Mouse (Mus musculus): Measurements from ENCODE around the gene Fyco1. TPM values are rescaled to one million over a fixed set of nuclear protein-coding genes. Genes with fewer than 3 reads are reported as not detected.

The Fyco1 gene
- polyA plus RNA-seq, 1 experiment from 2014 or later, result 12.8 TPM

DNA sequence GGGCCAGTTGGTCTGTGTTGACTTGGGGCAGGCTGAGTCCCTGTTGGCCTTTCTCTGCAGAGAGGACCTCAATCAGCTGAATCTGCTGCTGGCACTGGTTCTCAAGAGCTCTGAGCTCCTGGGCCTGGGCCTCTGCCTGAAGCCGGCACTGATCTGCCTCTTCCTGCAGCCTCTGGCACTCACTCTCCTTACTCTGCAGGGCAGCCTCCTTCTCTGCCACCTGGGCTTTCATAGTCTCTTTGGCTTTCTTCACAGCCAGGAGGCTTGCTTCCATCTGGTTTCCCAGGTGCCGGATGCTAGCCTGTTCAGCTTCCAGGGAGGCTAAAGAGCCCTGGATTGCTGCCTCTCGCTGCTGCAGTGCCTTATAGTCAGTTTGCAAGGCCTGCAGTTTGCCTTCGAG lies 22.8 kb downstream of the Fyco1 start:
- Histone ChIP-seq H3K4me3 (ENCODE audit: low read depth, low read length) (no peak overlapping the region), H3K27ac (ENCODE audit: low read depth) (no peak overlapping the region), H3K4me1 (replicated peaks; ENCODE audit: control insufficient read depth, insufficient read depth, low read length) (no peaks in the 10 kb centered on the region), H3K36me3 (ENCODE audit: control insufficient read depth, insufficient read depth, low read length) (peaks cover 69% of the 10 kb centered on the region), H3K4me2 (ENCODE audit: low read length) (no peak overlapping the region), H3K27me3 (replicated peaks; ENCODE audit: control insufficient read depth, insufficient read depth, low read length) (no peaks in the 10 kb centered on the region), H3K9ac (ENCODE audit: low read length) (no peak overlapping the region), H3K9me3 (ENCODE audit: control insufficient read depth, low read length) (no peaks in the 10 kb centered on the region)
- DNase-seq (ENCODE audit: low spot score) (no peak), ATAC-seq (replicated peaks; ENCODE audit: low FRiP score, low TSS enrichment, low read depth) (no peak)
- WGBS, result 95% methylated on average over 4 of the region's 4 CpGs

DNA sequence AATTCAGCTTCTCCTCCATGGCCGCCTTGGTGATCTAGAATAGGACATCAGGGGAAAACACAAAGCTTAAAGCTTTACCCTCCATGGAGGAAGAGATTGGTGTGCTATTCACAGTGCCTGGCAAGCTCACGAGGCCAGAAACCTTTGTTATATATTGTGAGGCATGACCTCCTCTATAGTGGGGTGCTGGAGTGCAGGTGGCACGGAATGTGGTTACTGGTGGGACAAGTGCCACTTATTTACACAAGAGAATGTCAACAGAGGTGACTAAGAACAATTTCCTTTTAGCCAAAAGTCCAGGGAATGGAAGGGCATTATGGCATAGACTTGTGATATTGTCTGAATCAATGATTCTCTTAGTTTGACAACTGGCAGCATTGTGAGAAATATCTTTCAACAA lies 25.1 kb downstream of the Fyco1 start:
- no peak overlapping the region for H3K4me3 ChIP-seq (ENCODE audit: low read depth, low read length)
- no peak for ATAC-seq (replicated peaks; ENCODE audit: low FRiP score, low TSS enrichment, low read depth)
- peaks cover 82% of the 10 kb centered on the region for H3K36me3 ChIP-seq (ENCODE audit: control insufficient read depth, insufficient read depth, low read length)

DNA sequence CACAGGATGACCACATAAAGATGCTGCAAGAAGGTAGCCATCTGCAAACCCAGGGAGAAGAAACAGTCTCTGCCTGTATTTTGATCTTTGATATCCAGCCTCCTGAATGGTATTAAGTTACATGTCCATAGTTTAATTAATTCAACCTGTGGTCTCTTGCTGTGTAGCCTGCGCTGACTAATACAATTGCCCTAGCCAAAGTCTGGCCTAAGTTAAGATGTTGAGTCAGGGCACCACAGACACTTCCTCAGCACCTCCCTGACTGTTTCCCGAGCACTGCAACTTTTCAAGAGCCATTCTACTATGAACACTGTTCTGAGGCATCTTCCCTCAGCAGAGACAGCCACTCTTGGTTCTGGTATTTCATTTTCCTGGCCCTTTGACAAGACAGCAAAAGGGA lies 33.1 kb downstream of the Fyco1 start:
- 89% methylated on average over 2 of the region's 2 CpGs for WGBS
- no peaks in the 10 kb centered on the region for H3K9me3 ChIP-seq (ENCODE audit: control insufficient read depth, low read length)
- no peaks in the 10 kb centered on the region for H3K27me3 ChIP-seq (replicated peaks; ENCODE audit: control insufficient read depth, insufficient read depth, low read length)
- peaks cover 81% of the 10 kb centered on the region for H3K36me3 ChIP-seq (ENCODE audit: control insufficient read depth, insufficient read depth, low read length)
- H3K9ac ChIP-seq (ENCODE audit: low read length), result no peak overlapping the region
- no peak overlapping the region for H3K4me2 ChIP-seq (ENCODE audit: low read length)
- DNase-seq (ENCODE audit: low spot score) (no peak), ATAC-seq (replicated peaks; ENCODE audit: low FRiP score, low TSS enrichment, low read depth) (no peak)
- H3K4me3 ChIP-seq (ENCODE audit: low read depth, low read length), result no peak overlapping the region
- H3K27ac ChIP-seq (ENCODE audit: low read depth), result no peak overlapping the region
- H3K4me1 ChIP-seq (replicated peaks; ENCODE audit: control insufficient read depth, insufficient read depth, low read length), result no peaks in the 10 kb centered on the region

More for the DNA sequence above, 25.1 kb downstream of the Fyco1 start:
- Histone ChIP-seq H3K4me2 (ENCODE audit: low read length) (no peak overlapping the region), H3K9me3 (ENCODE audit: control insufficient read depth, low read length) (no peaks in the 10 kb centered on the region), H3K4me1 (replicated peaks; ENCODE audit: control insufficient read depth, insufficient read depth, low read length) (no peaks in the 10 kb centered on the region), H3K9ac (ENCODE audit: low read length) (no peak overlapping the region), H3K27ac (ENCODE audit: low read depth) (no peak overlapping the region), H3K27me3 (replicated peaks; ENCODE audit: control insufficient read depth, insufficient read depth, low read length) (no peaks in the 10 kb centered on the region)
- no peak for DNase-seq (ENCODE audit: low spot score)
- 78% methylated on average over 3 of the region's 3 CpGs for WGBS

DNA sequence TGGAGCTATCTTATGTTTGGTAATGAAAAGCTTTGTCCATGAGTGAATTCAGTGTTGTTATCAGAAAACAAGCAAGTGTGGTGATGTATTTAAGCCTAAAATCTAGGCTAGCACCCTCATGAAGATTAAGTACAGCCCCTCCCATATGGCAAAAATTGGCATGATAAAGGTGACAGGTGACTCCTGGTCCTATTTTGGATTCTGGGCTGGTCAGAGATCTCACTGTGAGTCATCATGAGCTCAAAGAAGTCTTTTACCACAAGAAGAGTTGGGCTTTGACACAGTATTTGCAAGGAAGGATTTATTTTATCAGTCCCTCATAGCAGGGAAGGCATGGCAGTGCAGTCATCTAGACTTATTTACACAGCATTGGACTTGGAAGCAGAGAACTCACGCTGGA lies 35.7 kb downstream of the Fyco1 start:
- no peak for DNase-seq (ENCODE audit: low spot score)
- Histone ChIP-seq H3K9me3 (ENCODE audit: control insufficient read depth, low read length) (no peaks in the 10 kb centered on the region), H3K4me2 (ENCODE audit: low read length) (no peak overlapping the region), H3K27me3 (replicated peaks; ENCODE audit: control insufficient read depth, insufficient read depth, low read length) (no peaks in the 10 kb centered on the region), H3K4me3 (ENCODE audit: low read depth, low read length) (no peak overlapping the region), H3K9ac (ENCODE audit: low read length) (no peak overlapping the region), H3K27ac (ENCODE audit: low read depth) (no peak overlapping the region), H3K36me3 (ENCODE audit: control insufficient read depth, insufficient read depth, low read length) (peaks cover 79% of the 10 kb centered on the region), H3K4me1 (replicated peaks; ENCODE audit: control insufficient read depth, insufficient read depth, low read length) (no peaks in the 10 kb centered on the region)
- 72% methylated on average over 1 of the region's 1 CpGs for WGBS
- ATAC-seq (replicated peaks; ENCODE audit: low FRiP score, low TSS enrichment, low read depth), result no peak

DNA sequence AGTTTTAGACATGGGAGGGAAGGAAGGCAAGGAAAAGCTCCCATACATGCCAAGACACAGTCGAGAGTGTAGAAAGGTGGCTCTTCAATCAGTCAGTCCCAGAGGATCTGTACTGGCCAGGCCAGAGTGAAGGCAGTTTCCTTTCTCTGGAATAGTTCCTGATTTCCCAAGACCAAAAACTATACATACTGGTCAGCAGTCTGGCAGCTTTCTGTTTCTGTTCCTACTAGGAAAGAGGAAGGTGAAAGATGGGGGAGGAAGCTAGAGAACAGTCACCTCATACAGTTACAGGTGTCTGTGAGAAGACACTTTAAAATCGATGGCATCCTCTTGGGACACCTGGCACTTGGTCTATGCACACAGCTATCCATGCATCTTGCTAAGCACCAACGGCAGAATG lies 36.3 kb downstream of the Fyco1 start:
- peaks cover 79% of the 10 kb centered on the region for H3K36me3 ChIP-seq (ENCODE audit: control insufficient read depth, insufficient read depth, low read length)
- no peak overlapping the region for H3K4me2 ChIP-seq (ENCODE audit: low read length)
- WGBS, result 84% methylated on average over 3 of the region's 3 CpGs
- H3K27ac ChIP-seq (ENCODE audit: low read depth), result no peak overlapping the region
- no peak for DNase-seq (ENCODE audit: low spot score)
- no peaks in the 10 kb centered on the region for H3K27me3 ChIP-seq (replicated peaks; ENCODE audit: control insufficient read depth, insufficient read depth, low read length)
- no peaks in the 10 kb centered on the region for H3K9me3 ChIP-seq (ENCODE audit: control insufficient read depth, low read length)
- no peak overlapping the region for H3K9ac ChIP-seq (ENCODE audit: low read length)
- H3K4me1 ChIP-seq (replicated peaks; ENCODE audit: control insufficient read depth, insufficient read depth, low read length), result no peaks in the 10 kb centered on the region
- H3K4me3 ChIP-seq (ENCODE audit: low read depth, low read length), result no peak overlapping the region
- no peak for ATAC-seq (replicated peaks; ENCODE audit: low FRiP score, low TSS enrichment, low read depth)

DNA sequence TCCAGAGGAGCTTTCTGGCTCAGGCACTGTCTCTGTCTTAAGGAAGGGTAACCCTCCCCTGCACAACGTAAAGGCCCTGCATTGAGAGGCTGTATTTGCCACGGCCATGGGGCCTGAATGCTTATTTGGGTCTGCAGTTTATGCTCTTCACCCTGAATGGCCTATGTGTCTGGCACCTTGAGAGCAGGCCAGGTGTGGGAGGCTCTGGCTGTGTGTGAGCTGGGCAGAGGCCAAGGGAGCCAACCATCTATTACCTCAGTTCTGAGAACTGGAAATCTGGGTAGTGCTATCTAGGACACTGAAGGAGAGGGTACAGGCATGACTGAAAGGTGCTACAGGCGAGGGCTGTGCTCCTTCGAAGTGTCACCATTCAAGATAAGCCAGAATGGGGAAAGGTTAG lies 36.9 kb downstream of the Fyco1 start:
- H3K27me3 ChIP-seq (replicated peaks; ENCODE audit: control insufficient read depth, insufficient read depth, low read length), result no peaks in the 10 kb centered on the region
- ATAC-seq (replicated peaks; ENCODE audit: low FRiP score, low TSS enrichment, low read depth), result no peak
- no peaks in the 10 kb centered on the region for H3K4me1 ChIP-seq (replicated peaks; ENCODE audit: control insufficient read depth, insufficient read depth, low read length)
- H3K36me3 ChIP-seq (ENCODE audit: control insufficient read depth, insufficient read depth, low read length), result peaks cover 83% of the 10 kb centered on the region
- DNase-seq (ENCODE audit: low spot score), result no peak
- H3K4me2 ChIP-seq (ENCODE audit: low read length), result no peak overlapping the region
- no peak overlapping the region for H3K4me3 ChIP-seq (ENCODE audit: low read depth, low read length)
- no peak overlapping the region for H3K27ac ChIP-seq (ENCODE audit: low read depth)
- H3K9me3 ChIP-seq (ENCODE audit: control insufficient read depth, low read length), result no peaks in the 10 kb centered on the region
- WGBS, result 86% methylated on average over 4 of the region's 4 CpGs
- H3K9ac ChIP-seq (ENCODE audit: low read length), result no peak overlapping the region

DNA sequence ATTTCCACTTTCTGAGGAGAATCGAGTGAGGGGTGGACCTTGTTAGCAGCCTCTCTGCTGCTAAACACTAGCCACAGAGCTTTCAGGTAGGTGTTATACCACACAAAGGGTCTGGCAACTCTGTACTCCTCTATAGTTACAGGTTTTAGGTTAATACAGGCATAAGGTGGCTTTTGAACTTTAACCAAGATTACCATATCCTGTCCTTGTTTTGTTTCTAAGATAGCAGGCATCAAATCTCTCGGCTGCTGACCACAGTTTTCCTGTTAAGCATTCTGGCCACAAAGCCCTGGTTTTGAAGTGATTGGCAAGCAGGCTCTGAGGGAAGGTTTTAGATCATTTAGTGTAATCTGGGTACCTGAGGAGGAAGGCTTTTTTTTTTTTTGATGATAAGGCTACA lies 37.4 kb downstream of the Fyco1 start:
- Histone ChIP-seq H3K9me3 (ENCODE audit: control insufficient read depth, low read length) (no peaks in the 10 kb centered on the region), H3K36me3 (ENCODE audit: control insufficient read depth, insufficient read depth, low read length) (peaks cover 81% of the 10 kb centered on the region), H3K4me1 (replicated peaks; ENCODE audit: control insufficient read depth, insufficient read depth, low read length) (no peaks in the 10 kb centered on the region), H3K27me3 (replicated peaks; ENCODE audit: control insufficient read depth, insufficient read depth, low read length) (no peaks in the 10 kb centered on the region), H3K4me2 (ENCODE audit: low read length) (no peak overlapping the region), H3K27ac (ENCODE audit: low read depth) (no peak overlapping the region), H3K9ac (ENCODE audit: low read length) (no peak overlapping the region), H3K4me3 (ENCODE audit: low read depth, low read length) (no peak overlapping the region)
- 87% methylated on average over 2 of the region's 2 CpGs for WGBS
- DNase-seq (ENCODE audit: low spot score) (no peak), ATAC-seq (replicated peaks; ENCODE audit: low FRiP score, low TSS enrichment, low read depth) (no peak)

DNA sequence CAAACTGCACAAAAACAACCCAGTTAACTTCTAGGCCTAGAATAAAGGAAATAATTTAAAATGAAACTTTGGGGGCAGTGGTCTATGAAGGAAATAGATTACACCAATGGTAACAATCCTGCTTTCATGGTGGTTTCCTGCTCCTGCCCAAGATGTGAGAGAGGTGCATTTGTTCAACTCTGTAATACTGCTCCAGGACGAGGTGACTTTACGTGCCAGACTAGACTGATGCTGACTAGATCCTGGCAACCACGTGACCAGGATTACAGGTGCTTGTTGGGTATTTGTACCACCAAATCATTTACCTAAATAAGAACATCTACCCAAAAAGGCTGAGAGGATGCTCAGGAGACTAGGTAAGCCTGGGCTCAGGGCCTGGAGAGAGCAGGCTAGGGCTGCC lies 39.9 kb downstream of the Fyco1 start:
- H3K36me3 ChIP-seq (ENCODE audit: control insufficient read depth, insufficient read depth, low read length), result peaks cover 62% of the 10 kb centered on the region
- no peaks in the 10 kb centered on the region for H3K4me1 ChIP-seq (replicated peaks; ENCODE audit: control insufficient read depth, insufficient read depth, low read length)
- WGBS, result 94% methylated on average over 3 of the region's 3 CpGs
- H3K9me3 ChIP-seq (ENCODE audit: control insufficient read depth, low read length), result no peaks in the 10 kb centered on the region
- H3K4me2 ChIP-seq (ENCODE audit: low read length), result no peak overlapping the region
- no peak overlapping the region for H3K9ac ChIP-seq (ENCODE audit: low read length)
- H3K27me3 ChIP-seq (replicated peaks; ENCODE audit: control insufficient read depth, insufficient read depth, low read length), result no peaks in the 10 kb centered on the region
- H3K4me3 ChIP-seq (ENCODE audit: low read depth, low read length), result no peak overlapping the region
- no peak for DNase-seq (ENCODE audit: low spot score)
- H3K27ac ChIP-seq (ENCODE audit: low read depth), result no peak overlapping the region
- ATAC-seq (replicated peaks; ENCODE audit: low FRiP score, low TSS enrichment, low read depth), result no peak

DNA sequence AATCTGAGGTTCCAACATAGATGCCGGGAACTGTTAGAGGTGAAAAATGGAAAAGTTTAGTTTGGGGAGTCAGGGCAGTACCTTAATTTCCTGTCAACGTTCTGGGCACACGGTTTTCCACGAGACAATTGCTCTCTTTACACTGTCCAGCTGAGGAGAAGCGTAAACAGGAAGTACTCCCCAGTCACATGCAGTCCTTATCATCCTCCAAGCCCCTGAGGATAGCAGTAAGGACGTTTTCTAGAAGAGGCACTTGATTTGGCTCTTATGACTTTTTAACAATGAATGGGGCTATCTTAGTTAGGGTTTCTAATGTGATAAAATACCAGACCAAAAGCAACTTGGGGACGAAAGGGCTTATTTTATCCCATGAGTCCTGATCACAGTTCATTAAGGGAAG lies 43.1 kb downstream of the Fyco1 start:
- ATAC-seq (replicated peaks; ENCODE audit: low FRiP score, low TSS enrichment, low read depth) (no peak), DNase-seq (ENCODE audit: low spot score) (no peak)
- no peaks in the 10 kb centered on the region for H3K9me3 ChIP-seq (ENCODE audit: control insufficient read depth, low read length)
- no peaks in the 10 kb centered on the region for H3K4me1 ChIP-seq (replicated peaks; ENCODE audit: control insufficient read depth, insufficient read depth, low read length)
- no peak overlapping the region for H3K9ac ChIP-seq (ENCODE audit: low read length)
- 46% methylated on average over 7 of the region's 7 CpGs for WGBS
- no peak overlapping the region for H3K4me2 ChIP-seq (ENCODE audit: low read length)
- no peak overlapping the region for H3K4me3 ChIP-seq (ENCODE audit: low read depth, low read length)
- no peaks in the 10 kb centered on the region for H3K27me3 ChIP-seq (replicated peaks; ENCODE audit: control insufficient read depth, insufficient read depth, low read length)
- H3K27ac ChIP-seq (ENCODE audit: low read depth), result no peak overlapping the region
- H3K36me3 ChIP-seq (ENCODE audit: control insufficient read depth, insufficient read depth, low read length), result peaks cover 45% of the 10 kb centered on the region
